Mouse (Mus musculus): Measurements from ENCODE around the gene Ucma. TPM values are rescaled to one million over a fixed set of nuclear protein-coding genes. Genes with fewer than 3 reads are reported as not detected.

The Ucma gene
- total and polyA plus RNA-seq, 3 experiments: not detected

DNA sequence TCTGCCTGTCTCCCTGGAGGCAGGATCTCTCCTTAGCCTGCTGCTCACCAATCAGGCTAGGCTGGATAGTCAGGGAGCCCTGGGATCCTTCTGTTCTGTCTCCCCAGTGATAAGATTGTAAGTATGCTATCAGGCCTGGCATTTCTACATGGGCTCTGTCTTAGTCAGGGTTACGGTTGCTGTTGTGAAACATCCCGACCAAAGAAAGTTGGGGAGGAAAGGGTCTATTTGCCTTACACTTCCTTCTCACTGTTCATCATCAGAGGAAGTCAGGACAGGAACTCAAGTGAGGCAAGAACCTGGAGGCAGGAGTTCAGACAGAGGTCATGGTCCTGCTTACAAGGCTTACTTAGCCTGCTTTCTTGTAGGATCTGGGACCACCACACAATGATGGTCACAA is 46.7 kb upstream of the Ucma start:
- H3K36me3 ChIP-seq (ENCODE audit: control insufficient read depth in 1 of 2, insufficient read depth in 2 of 2, low read length in 2 of 2): no peaks in the 10 kb centered on the region
- no peaks in the 10 kb centered on the region for H3K79me2 ChIP-seq (ENCODE audit: control insufficient read depth, insufficient read depth, low read length, poor library complexity)
- H3K27ac ChIP-seq (ENCODE audit: control insufficient read depth, low read depth, low read length): no peak overlapping the region
- H3K9ac ChIP-seq (ENCODE audit: control insufficient read depth, low read depth, low read length, poor library complexity, severe bottlenecking): no peak overlapping the region
- peaks cover 0 to 7% of the 10 kb centered on the region in 2 experiments; a peak in 2 of 4 replicates for H3K27me3 ChIP-seq (ENCODE audit: control insufficient read depth in 1 of 2, insufficient read depth in 2 of 2, low read length in 2 of 2)
- no peaks in the 10 kb centered on the region for H3K9me3 ChIP-seq (replicated peaks; ENCODE audit: insufficient read depth, low read length)
- H3K4me1 ChIP-seq (ENCODE audit: control insufficient read depth in 1 of 2, insufficient read depth in 2 of 2, low read length in 2 of 2): no peaks in the 10 kb centered on the region
- DNase-seq (ENCODE audit: low read depth, low spot score): no peak
- no peak for TF ChIP-seq POLR2A (IDR thresholded peaks at IDR 0.05; ENCODE audit: control insufficient read depth in 1 of 2, insufficient read depth in 1 of 2, low read depth in 1 of 2, low read length in 2 of 2, poor library complexity in 1 of 2)
- no peak for TF ChIP-seq ZNF384 (IDR thresholded peaks at IDR 0.05; ENCODE audit: low read depth, low read length)
- no peak for TF ChIP-seq MXI1 (IDR thresholded peaks at IDR 0.05; ENCODE audit: low read depth, low read length)
- TF ChIP-seq POLR2AphosphoS2 (IDR thresholded peaks at IDR 0.05; ENCODE audit: low read length): no peak
- no peak for TF ChIP-seq ZMIZ1 (IDR thresholded peaks at IDR 0.05; ENCODE audit: low read depth, low read length)
- no peak for TF ChIP-seq SIN3A (IDR thresholded peaks at IDR 0.05; ENCODE audit: low read length)
- no peak for TF ChIP-seq GATA1 (IDR thresholded peaks at IDR 0.05; ENCODE audit: low read depth, low read length)
- TF ChIP-seq CHD1 (IDR thresholded peaks at IDR 0.05; ENCODE audit: low read depth, low read length): no peak
- TF ChIP-seq POLR2AphosphoS5 (IDR thresholded peaks at IDR 0.05; ENCODE audit: borderline replicate concordance, low read depth, low read length): no peak
- TF ChIP-seq NELFE (IDR thresholded peaks at IDR 0.05; ENCODE audit: low read depth, low read length): no peak
- TF ChIP-seq SMC3 (IDR thresholded peaks at IDR 0.05; ENCODE audit: low read depth, low read length): no peak
- TF ChIP-seq GABPA (IDR thresholded peaks at IDR 0.05; ENCODE audit: low read depth, low read length): no peak
- no peak for TF ChIP-seq CHD2 (IDR thresholded peaks at IDR 0.05; ENCODE audit: low read length)
- TF ChIP-seq CTCF (IDR thresholded peaks at IDR 0.05 in 2 of 3, conservative IDR thresholded peaks at IDR 0.05 in 1 of 3; ENCODE audit: control insufficient read depth in 1 of 3, insufficient read depth in 1 of 3, low read depth in 2 of 3, low read length in 3 of 3, poor library complexity in 1 of 3, severe bottlenecking in 1 of 3): no peak
- no peak for TF ChIP-seq ZC3H11A (IDR thresholded peaks at IDR 0.05; ENCODE audit: low read depth, low read length)
- H3K4me3 ChIP-seq (ENCODE audit: control insufficient read depth in 1 of 2, insufficient read depth in 1 of 2, low read depth in 2 of 2, low read length in 2 of 2): no peak overlapping the region

DNA sequence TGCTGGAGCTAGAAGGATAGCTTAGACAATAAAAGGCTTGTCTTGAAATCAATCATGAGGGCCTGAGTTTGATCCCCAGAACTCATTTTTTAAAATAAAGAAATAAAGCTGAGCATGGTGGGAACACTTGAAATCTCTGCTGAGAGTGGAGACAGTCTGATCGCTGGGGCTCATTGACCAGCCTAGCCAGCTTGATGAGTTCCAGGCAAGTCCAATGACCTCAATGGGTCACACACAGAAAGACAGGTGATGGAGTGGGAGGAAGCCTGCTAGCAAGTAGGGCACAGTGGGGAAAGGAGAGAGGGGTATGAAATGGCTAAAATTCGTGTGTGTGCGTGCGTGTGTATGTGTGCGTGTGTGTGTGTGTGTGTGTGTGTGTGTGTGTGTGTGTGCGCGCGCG is 41.4 kb upstream of the Ucma start:
- no peak overlapping the region for H3K4me3 ChIP-seq (ENCODE audit: control insufficient read depth in 1 of 2, insufficient read depth in 1 of 2, low read depth in 2 of 2, low read length in 2 of 2)
- TF ChIP-seq SIN3A (IDR thresholded peaks at IDR 0.05; ENCODE audit: low read length): no peak
- TF ChIP-seq ZMIZ1 (IDR thresholded peaks at IDR 0.05; ENCODE audit: low read depth, low read length): no peak
- TF ChIP-seq ZNF384 (IDR thresholded peaks at IDR 0.05; ENCODE audit: low read depth, low read length): no peak
- no peak for TF ChIP-seq UBTF (IDR thresholded peaks at IDR 0.05; ENCODE audit: borderline replicate concordance, insufficient read depth, low read depth, low read length)
- TF ChIP-seq TCF12 (IDR thresholded peaks at IDR 0.05; ENCODE audit: low read depth, low read length): no peak
- TF ChIP-seq POLR2AphosphoS2 (IDR thresholded peaks at IDR 0.05; ENCODE audit: low read length): no peak
- TF ChIP-seq JUND (IDR thresholded peaks at IDR 0.05; ENCODE audit: low read depth, low read length): no peak
- H3K4me1 ChIP-seq (ENCODE audit: control insufficient read depth in 1 of 2, insufficient read depth in 2 of 2, low read length in 2 of 2): no peaks in the 10 kb centered on the region
- H3K79me2 ChIP-seq (ENCODE audit: control insufficient read depth, insufficient read depth, low read length, poor library complexity): no peaks in the 10 kb centered on the region
- no peak overlapping the region for H3K27ac ChIP-seq (ENCODE audit: control insufficient read depth, low read depth, low read length)
- DNase-seq (ENCODE audit: low read depth, low spot score): no peak
- H3K27me3 ChIP-seq (ENCODE audit: control insufficient read depth in 1 of 2, insufficient read depth in 2 of 2, low read length in 2 of 2): peaks cover 0 to 6% of the 10 kb centered on the region in 2 experiments; a peak in 2 of 4 replicates
- H3K9me3 ChIP-seq (replicated peaks; ENCODE audit: insufficient read depth, low read length): no peaks in the 10 kb centered on the region
- no peak overlapping the region for H3K9ac ChIP-seq (ENCODE audit: control insufficient read depth, low read depth, low read length, poor library complexity, severe bottlenecking)
- H3K36me3 ChIP-seq (ENCODE audit: control insufficient read depth in 1 of 2, insufficient read depth in 2 of 2, low read length in 2 of 2): no peaks in the 10 kb centered on the region

Measured in MEL (cell line).